Mouse (Mus musculus): Measurements from ENCODE around the gene Gab1.

Gene Gab1

GRCm38 (mm10) chr8:80807807-80808505 lies 72.4 kb downstream of the Gab1 start:
- DNase-seq, result no peak

GRCm38 (mm10) chr8:80804066-80804619 lies 76.2 kb downstream of the Gab1 start:
- no peak for DNase-seq

GRCm38 (mm10) chr8:80798778-80799177 lies 81.5 kb downstream of the Gab1 start:
- DNase-seq, result no peak

GRCm38 (mm10) chr8:80798198-80798777 lies 82.0 kb downstream of the Gab1 start:
- no peak for DNase-seq

GRCm38 (mm10) chr8:80796070-80796469 lies 84.2 kb downstream of the Gab1 start:
- no peak for DNase-seq

- DNase-seq, result no peak
These were observed 85.5 kb downstream of the Gab1 start for GRCm38 (mm10) chr8:80794585-80795509.

GRCm38 (mm10) chr8:80793791-80794515 lies 86.4 kb downstream of the Gab1 start:
- DNase-seq, result no peak

GRCm38 (mm10) chr8:80792214-80792613 lies 88.1 kb downstream of the Gab1 start:
- no peak for DNase-seq

- DNase-seq, result no peak
These were observed 91.0 kb downstream of the Gab1 start for GRCm38 (mm10) chr8:80789324-80789723.

GRCm38 (mm10) chr8:80784559-80784958 lies 95.8 kb downstream of the Gab1 start:
- no peak for DNase-seq

GRCm38 (mm10) chr8:80783271-80783670 lies 97.0 kb downstream of the Gab1 start:
- DNase-seq, result no peak

GRCm38 (mm10) chr8:80781338-80781737 lies 99.0 kb downstream of the Gab1 start:
- DNase-seq, result peak; percentile 19 to 63

- DNase-seq, result no peak
These were observed 100.0 kb downstream of the Gab1 start for GRCm38 (mm10) chr8:80780271-80780670.

- DNase-seq, result no peak
These were observed 103.9 kb downstream of the Gab1 start for GRCm38 (mm10) chr8:80776436-80776835.

GRCm38 (mm10) chr8:80772732-80773460 lies 107.4 kb downstream of the Gab1 start:
- DNase-seq, result peak in 1 of 2 experiments; percentile 41

GRCm38 (mm10) chr8:80768451-80768850 lies 111.9 kb downstream of the Gab1 start:
- no peak for DNase-seq

GRCm38 (mm10) chr8:80753017-80753715 lies 127.2 kb downstream of the Gab1 start:
- DNase-seq, result peak; percentile 69 to 85

GRCm38 (mm10) chr8:80752429-80752828 lies 127.9 kb downstream of the Gab1 start:
- no peak for DNase-seq

GRCm38 (mm10) chr8:80749091-80749490 lies 131.2 kb downstream of the Gab1 start:
- no peak for DNase-seq

- no peak for DNase-seq
These were observed 140.4 kb downstream of the Gab1 start for GRCm38 (mm10) chr8:80739932-80740331.
